Mouse (Mus musculus): ENCODE measurements at regions not wholly inside any gene's neighbourhood (a gene's known extent, or its start where the extent isn't known, plus 50 kb on each side); places are given as distances from the start of the nearest gene placed in this dataset.

DNA sequence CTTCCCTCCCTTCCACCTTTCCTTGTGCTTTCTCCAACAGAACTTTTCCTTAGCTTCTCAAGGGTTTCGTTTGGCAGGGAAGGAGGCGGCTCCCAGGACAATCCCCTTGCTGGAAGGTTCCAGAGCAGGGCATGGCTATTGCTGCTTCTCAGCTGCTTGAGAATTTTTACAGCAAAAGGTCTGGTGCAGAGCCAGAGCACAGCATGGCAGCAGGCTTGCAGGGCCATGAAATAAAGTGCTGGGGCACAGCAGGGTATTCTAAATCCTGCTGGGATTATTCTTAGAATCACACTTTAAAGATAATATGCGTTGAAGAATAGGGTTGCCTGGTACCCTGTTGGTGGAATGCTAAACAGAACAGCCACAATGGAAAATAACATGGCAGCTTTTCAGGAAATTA, 648.5 kb downstream of the Bcl11a start:
- TF ChIP-seq CTCF (IDR thresholded peaks at IDR 0.05; ENCODE audit: low read depth): no peak
- TF ChIP-seq EP300 (IDR thresholded peaks at IDR 0.05; ENCODE audit: low read depth): no peak
